Mouse (Mus musculus) bone marrow macrophage, adult 2 months (primary cell): ENCODE measurements around the gene Prdx3.
"Not testable (repeated sequence)": the region's sequence is repeated elsewhere in the genome, so short reads cannot be mapped to it uniquely, and the experiment has no call there.

Experiments used
- CTCF ChIP-seq: IDR thresholded peaks from 2 replicates; pipeline ENCODE4 v1.5.1; 2012; ENCODE audit warnings: low read depth, mild to moderate bottlenecking, low read length, moderate library complexity
- POLR2A ChIP-seq: IDR thresholded peaks from 2 replicates; pipeline ENCODE4 v1.6.1; 2012; ENCODE audit warnings: mild to moderate bottlenecking, low read depth, low read length, borderline replicate concordance

DNA sequence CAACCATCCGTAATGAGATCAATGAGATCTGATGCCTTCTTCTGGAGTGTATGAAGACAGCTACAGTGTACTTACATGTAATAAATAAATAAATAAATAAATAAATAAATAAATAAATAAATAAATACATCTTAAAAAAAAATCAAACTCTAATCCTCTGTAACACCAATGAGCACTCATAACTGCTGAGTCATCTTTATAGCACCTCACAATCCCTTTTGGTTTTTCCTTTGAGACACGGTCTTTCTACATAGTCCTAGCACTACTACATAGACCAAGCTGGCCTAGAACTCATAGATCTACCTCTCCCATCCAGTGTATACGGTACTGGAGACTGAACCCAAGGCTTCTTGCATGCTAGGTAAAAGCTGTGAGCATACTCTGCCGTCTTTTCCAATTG is 8.2 kb downstream of the Prdx3 start:
- TF ChIP-seq CTCF, POLR2A: not testable (repeated sequence)
